Mouse (Mus musculus) megakaryocyte-erythroid progenitor cell, adult 5 weeks (primary cell): ENCODE data around the gene Rbbp5. TPM values are rescaled to one million over a fixed set of nuclear protein-coding genes. Genes with fewer than 3 reads are reported as not detected.

Source experiments
- polyA plus RNA-seq: library from polyadenylated mRNA; stranded (reverse); fragments of >175 nt; gene quantifications from 2 replicates; pipeline ENCODE4 v1.2.3, GENCODE M21; 2012

Gene Rbbp5
- 3.2 and 4.1 TPM in 2 replicates for polyA plus RNA-seq

DNA sequence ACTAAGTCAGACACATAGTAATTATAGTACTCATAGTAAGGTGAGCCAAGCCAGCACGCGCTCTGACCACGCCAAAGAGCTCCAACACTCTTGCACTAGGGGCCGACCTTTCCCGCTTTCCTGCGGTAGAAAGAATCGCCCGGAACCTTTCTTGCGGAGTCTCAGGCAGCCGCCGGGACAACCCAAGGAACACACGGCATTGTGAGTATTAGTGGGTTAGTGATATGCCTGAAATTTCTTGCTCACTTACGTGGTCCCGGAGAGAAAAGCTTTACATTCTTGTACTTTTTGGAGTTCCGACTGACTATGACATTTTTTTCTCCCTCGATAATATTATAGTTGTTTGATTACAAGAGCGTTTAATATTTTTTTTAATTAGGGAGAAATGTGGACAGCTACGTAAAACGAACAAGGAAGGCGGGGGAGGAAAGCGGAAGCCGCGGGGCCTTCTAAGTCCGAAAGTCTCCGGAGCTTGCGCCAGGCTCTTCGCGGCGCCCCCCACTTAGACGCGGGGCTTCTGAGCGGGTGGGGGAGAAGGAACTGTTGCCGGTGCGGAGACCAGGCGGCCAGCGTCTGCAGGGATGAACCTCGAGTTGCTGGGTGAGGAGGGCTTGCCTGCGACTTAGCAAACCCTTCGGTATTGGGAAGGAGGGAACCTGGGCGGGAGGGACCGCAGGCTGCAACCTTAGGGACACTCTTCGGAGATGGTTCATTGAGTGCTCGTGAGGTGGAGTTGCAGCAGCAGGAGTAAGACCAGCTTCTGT lies at the start of gene Rbbp5:
Gene Rbbp5, plus strand, starts transcription at position 438 of the 764 bp plus-strand sequence.

DNA sequence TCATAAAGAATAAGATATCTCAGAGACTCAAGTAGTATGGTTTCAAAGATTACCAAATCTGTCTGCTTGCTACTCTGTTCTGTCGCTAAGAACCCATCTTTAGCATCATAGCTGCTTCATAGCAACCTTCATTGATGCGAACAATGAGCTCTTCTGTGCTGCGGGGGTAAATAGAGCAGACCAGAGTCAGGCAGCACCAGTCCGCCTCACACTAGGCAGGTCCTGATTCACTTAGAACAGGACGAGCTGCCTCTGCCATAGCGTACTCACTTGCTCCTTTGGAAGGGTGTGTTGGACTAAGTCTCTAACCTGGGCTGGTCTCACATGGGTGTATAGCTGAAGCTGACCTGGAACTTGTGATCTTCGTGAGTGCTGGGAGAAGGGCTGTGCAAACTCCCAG lies 28.9 kb downstream of the Rbbp5 start, which contains the start of gene Tmem81:
Gene Tmem81, plus strand, starts transcription at position 173 of the 400 bp plus-strand sequence.

DNA sequence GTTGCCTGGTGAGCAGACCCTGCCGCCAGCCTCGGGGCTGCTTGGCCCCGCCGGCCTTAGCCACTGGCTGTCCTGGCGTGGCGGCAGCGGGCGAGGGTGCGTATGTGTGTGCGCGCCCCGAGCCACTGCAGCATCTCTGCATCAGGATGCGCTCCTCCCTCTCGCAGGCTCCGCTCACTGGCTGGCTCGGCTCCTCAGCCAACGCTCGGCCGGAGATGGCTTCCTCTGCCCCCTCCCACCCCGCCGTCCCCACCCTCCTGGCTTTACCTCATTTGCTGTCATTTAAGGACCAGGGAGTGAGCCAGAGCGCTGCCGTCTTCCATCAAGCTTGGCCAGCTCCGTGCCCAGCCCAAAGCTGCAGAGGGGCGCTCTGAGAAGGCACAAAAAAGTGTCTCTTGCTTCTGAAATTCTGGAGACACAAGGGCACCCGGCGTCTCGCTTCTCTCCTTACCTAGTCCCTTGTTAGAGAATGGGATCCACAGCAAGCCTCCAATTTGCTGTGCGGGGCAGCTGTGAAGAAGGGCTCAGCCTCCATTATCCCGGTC lies 65.7 kb downstream of the Rbbp5 start, which contains the start of gene Cntn2:
Gene Cntn2, minus strand, starts transcription at position 495 of the 545 bp plus-strand sequence.

Other genes with a start within 250 kb of the Rbbp5 start
- gene Gm10188, start 247.6 kb upstream of the Rbbp5 start, polyA plus RNA-seq: not detected in 2 replicates
- 0.03 TPM in 2 replicates for gene Klhdc8a, start 178.7 kb upstream of the Rbbp5 start, polyA plus RNA-seq
- gene Nuak2, start 161.2 kb upstream of the Rbbp5 start, polyA plus RNA-seq: 25.6 and 28.1 TPM in 2 replicates
- gene Tmcc2, start 86.1 kb upstream of the Rbbp5 start, polyA plus RNA-seq: 15.7 and 18.3 TPM in 2 replicates
- gene Dstyk, start 59.8 kb upstream of the Rbbp5 start, polyA plus RNA-seq: 2.4 and 3.0 TPM in 2 replicates
- 0.18 and 0.74 TPM in 2 replicates for gene Tmem81, start 28.9 kb downstream of the Rbbp5 start, polyA plus RNA-seq
- gene Cntn2, start 65.9 kb downstream of the Rbbp5 start, polyA plus RNA-seq: not detected in 2 replicates